Mouse (Mus musculus): ENCODE data around the gene Epb41. TPM values are rescaled to one million over a fixed set of nuclear protein-coding genes. Genes with fewer than 3 reads are reported as not detected.

The Epb41 gene
- polyA plus RNA-seq, 1 experiment = 94.1 TPM

GRCm38 (mm10) chr4:132111227-132111626 lies 36.1 kb upstream of the Epb41 start:
- Histone ChIP-seq H3K27me3 (ENCODE audit: control insufficient read depth, insufficient read depth, low read length) (no peaks in the 10 kb centered on the region; the same call in 1 of the 2 replicates), H3K36me3 (ENCODE audit: control insufficient read depth, insufficient read depth, low read length) (no peaks in the 10 kb centered on the region), H3K4me1 (ENCODE audit: control insufficient read depth, insufficient read depth, insufficient read length) (peaks cover 3% of the 10 kb centered on the region; the same call in 1 of the 2 replicates), H3K4me3 (ENCODE audit: extremely low read depth, insufficient read depth, insufficient read length) (no peak overlapping the region), H3K27ac (ENCODE audit: insufficient read depth, low read length) (no peak overlapping the region)
- 84% methylated on average over 4 of the region's 4 CpGs for WGBS
- TF ChIP-seq POLR2A (IDR thresholded peaks at IDR 0.05; ENCODE audit: low read depth, low read length) = no peak
- no peak for TF ChIP-seq CTCF (IDR thresholded peaks at IDR 0.05; ENCODE audit: extremely low read depth, insufficient read depth, insufficient read length, insufficient replicate concordance)
- no peak for DNase-seq (ENCODE audit: low read depth in 1 of 2, low spot score in 2 of 2)

DNA sequence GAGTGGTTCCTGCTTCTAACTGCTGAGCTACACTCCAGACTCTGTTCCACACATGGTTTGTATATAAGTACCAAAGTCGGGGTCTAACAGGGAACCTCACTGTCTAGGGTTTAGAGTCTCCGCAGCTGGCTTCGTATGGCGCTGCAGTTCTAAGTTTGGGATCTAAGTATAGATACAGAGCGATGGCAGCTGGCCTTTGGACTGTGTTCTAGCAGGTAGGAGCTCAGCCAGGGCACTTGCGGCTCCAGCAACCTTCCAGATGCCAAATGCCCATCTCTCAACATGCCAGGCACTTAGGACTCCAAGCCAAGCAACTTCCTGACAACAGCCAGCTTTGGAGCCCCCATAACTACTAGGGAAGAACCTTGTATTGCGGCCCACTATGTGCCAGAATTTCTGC lies 33.1 kb upstream of the Epb41 start:
- no peaks in the 10 kb centered on the region for H3K4me1 ChIP-seq (ENCODE audit: control insufficient read depth, insufficient read depth, insufficient read length)
- 88% methylated on average over 7 of the region's 7 CpGs for WGBS
- no peak for DNase-seq (ENCODE audit: low read depth in 1 of 2, low spot score in 2 of 2)
- TF ChIP-seq CTCF (IDR thresholded peaks at IDR 0.05; ENCODE audit: extremely low read depth, insufficient read depth, insufficient read length, insufficient replicate concordance) (no peak), POLR2A (IDR thresholded peaks at IDR 0.05; ENCODE audit: low read depth, low read length) (no peak)
- H3K27ac ChIP-seq (ENCODE audit: insufficient read depth, low read length) = no peak overlapping the region
- H3K36me3 ChIP-seq (ENCODE audit: control insufficient read depth, insufficient read depth, low read length) = no peaks in the 10 kb centered on the region
- no peaks in the 10 kb centered on the region; the same call in 1 of the 2 replicates for H3K27me3 ChIP-seq (ENCODE audit: control insufficient read depth, insufficient read depth, low read length)
- no peak overlapping the region for H3K4me3 ChIP-seq (ENCODE audit: extremely low read depth, insufficient read depth, insufficient read length)

GRCm38 (mm10) chr4:132101152-132101551 lies 26.0 kb upstream of the Epb41 start:
- WGBS = 43% methylated on average over 3 of the region's 3 CpGs
- Histone ChIP-seq H3K36me3 (ENCODE audit: control insufficient read depth, insufficient read depth, low read length) (no peaks in the 10 kb centered on the region), H3K27me3 (ENCODE audit: control insufficient read depth, insufficient read depth, low read length) (no peaks in the 10 kb centered on the region), H3K27ac (ENCODE audit: insufficient read depth, low read length) (no peak overlapping the region), H3K4me3 (ENCODE audit: extremely low read depth, insufficient read depth, insufficient read length) (no peak overlapping the region), H3K4me1 (ENCODE audit: control insufficient read depth, insufficient read depth, insufficient read length) (no peaks in the 10 kb centered on the region)
- DNase-seq (ENCODE audit: low read depth in 1 of 2, low spot score in 2 of 2) = no peak
- TF ChIP-seq POLR2A (IDR thresholded peaks at IDR 0.05; ENCODE audit: low read depth, low read length) (no peak), CTCF (IDR thresholded peaks at IDR 0.05; ENCODE audit: extremely low read depth, insufficient read depth, insufficient read length, insufficient replicate concordance) (no peak)

DNA sequence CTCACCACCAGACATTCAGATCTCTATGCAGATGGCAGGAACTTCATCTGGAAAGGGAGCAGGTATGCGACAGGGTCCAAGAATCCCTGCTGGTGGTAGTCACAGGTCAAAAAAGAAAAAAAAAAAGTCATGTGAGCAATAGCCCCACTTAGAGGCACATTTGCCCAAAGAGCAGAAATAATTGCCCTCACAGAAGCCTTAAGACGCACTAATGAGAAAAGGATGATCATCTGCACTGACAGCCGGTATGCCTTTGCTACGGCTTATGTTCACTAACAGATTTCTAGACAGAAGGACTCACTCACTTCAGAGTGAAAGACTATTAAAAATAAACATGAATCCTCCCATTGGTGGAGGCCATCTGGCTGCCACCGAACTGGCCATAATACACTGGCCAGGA lies 24.4 kb upstream of the Epb41 start:
- no peak for TF ChIP-seq POLR2A (IDR thresholded peaks at IDR 0.05; ENCODE audit: low read depth, low read length)
- no peak for TF ChIP-seq CTCF (IDR thresholded peaks at IDR 0.05; ENCODE audit: extremely low read depth, insufficient read depth, insufficient read length, insufficient replicate concordance)
- Histone ChIP-seq H3K36me3 (ENCODE audit: control insufficient read depth, insufficient read depth, low read length) (no peaks in the 10 kb centered on the region), H3K27me3 (ENCODE audit: control insufficient read depth, insufficient read depth, low read length) (no peaks in the 10 kb centered on the region), H3K4me1 (ENCODE audit: control insufficient read depth, insufficient read depth, insufficient read length) (no peaks in the 10 kb centered on the region), H3K4me3 (ENCODE audit: extremely low read depth, insufficient read depth, insufficient read length) (no peak overlapping the region), H3K27ac (ENCODE audit: insufficient read depth, low read length) (no peak overlapping the region)
- 88% methylated on average over 5 of the region's 5 CpGs for WGBS
- DNase-seq (ENCODE audit: low read depth in 1 of 2, low spot score in 2 of 2) = no peak

DNA sequence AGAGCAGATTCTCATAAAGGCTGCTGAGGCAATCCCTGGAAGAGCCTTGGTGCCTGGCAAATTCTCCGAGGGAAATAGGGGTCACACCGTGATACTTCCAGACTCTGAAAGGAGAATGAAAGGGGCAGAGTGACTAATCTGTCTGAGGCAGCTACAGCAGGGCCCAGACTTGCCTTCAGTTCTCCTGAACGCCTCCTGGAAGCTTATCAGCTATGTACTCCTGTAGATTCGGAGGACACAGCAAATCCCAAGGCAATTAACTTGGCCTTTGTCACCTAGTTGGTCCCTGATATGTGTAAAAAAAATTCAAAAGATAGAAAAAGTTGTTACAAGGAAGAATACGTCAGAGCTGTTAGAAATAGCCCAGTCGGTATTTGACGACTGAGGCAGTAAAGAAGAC lies 19.9 kb upstream of the Epb41 start:
- H3K36me3 ChIP-seq (ENCODE audit: control insufficient read depth, insufficient read depth, low read length) = no peaks in the 10 kb centered on the region
- 89% methylated on average over 7 of the region's 7 CpGs for WGBS

GRCm38 (mm10) chr4:132093928-132094327 lies 18.8 kb upstream of the Epb41 start:
- no peaks in the 10 kb centered on the region for H3K4me1 ChIP-seq (ENCODE audit: control insufficient read depth, insufficient read depth, insufficient read length)
- WGBS = 76% methylated on average over 5 of the region's 5 CpGs
- H3K27me3 ChIP-seq (ENCODE audit: control insufficient read depth, insufficient read depth, low read length) = no peaks in the 10 kb centered on the region
- no peaks in the 10 kb centered on the region for H3K36me3 ChIP-seq (ENCODE audit: control insufficient read depth, insufficient read depth, low read length)
- TF ChIP-seq POLR2A (IDR thresholded peaks at IDR 0.05; ENCODE audit: low read depth, low read length) = no peak
- TF ChIP-seq CTCF (IDR thresholded peaks at IDR 0.05; ENCODE audit: extremely low read depth, insufficient read depth, insufficient read length, insufficient replicate concordance) = no peak
- DNase-seq (ENCODE audit: low read depth in 1 of 2, low spot score in 2 of 2) = no peak
- H3K27ac ChIP-seq (ENCODE audit: insufficient read depth, low read length) = no peak overlapping the region
- H3K4me3 ChIP-seq (ENCODE audit: extremely low read depth, insufficient read depth, insufficient read length) = no peak overlapping the region

More for the DNA sequence above, 19.9 kb upstream of the Epb41 start:
- H3K4me3 ChIP-seq (ENCODE audit: extremely low read depth, insufficient read depth, insufficient read length) = no peak overlapping the region
- H3K27me3 ChIP-seq (ENCODE audit: control insufficient read depth, insufficient read depth, low read length) = no peaks in the 10 kb centered on the region
- no peak overlapping the region for H3K27ac ChIP-seq (ENCODE audit: insufficient read depth, low read length)
- DNase-seq (ENCODE audit: low read depth in 1 of 2, low spot score in 2 of 2) = no peak
- no peak for TF ChIP-seq POLR2A (IDR thresholded peaks at IDR 0.05; ENCODE audit: low read depth, low read length)
- no peak for TF ChIP-seq CTCF (IDR thresholded peaks at IDR 0.05; ENCODE audit: extremely low read depth, insufficient read depth, insufficient read length, insufficient replicate concordance)
- no peaks in the 10 kb centered on the region for H3K4me1 ChIP-seq (ENCODE audit: control insufficient read depth, insufficient read depth, insufficient read length)

- no peak for TF ChIP-seq POLR2A (IDR thresholded peaks at IDR 0.05; ENCODE audit: low read depth, low read length)
- 86% methylated on average over 6 of the region's 6 CpGs for WGBS
- no peak for DNase-seq (ENCODE audit: low read depth in 1 of 2, low spot score in 2 of 2)
- Histone ChIP-seq H3K36me3 (ENCODE audit: control insufficient read depth, insufficient read depth, low read length) (no peaks in the 10 kb centered on the region), H3K27ac (ENCODE audit: insufficient read depth, low read length) (no peak overlapping the region), H3K27me3 (ENCODE audit: control insufficient read depth, insufficient read depth, low read length) (no peaks in the 10 kb centered on the region), H3K4me3 (ENCODE audit: extremely low read depth, insufficient read depth, insufficient read length) (no peak overlapping the region), H3K4me1 (ENCODE audit: control insufficient read depth, insufficient read depth, insufficient read length) (no peaks in the 10 kb centered on the region)
Measured at GRCm38 (mm10) chr4:132093136-132093535, 18.0 kb upstream of the Epb41 start.
